Mouse (Mus musculus): ENCODE results near the gene Rab33b. TPM values are rescaled to one million over a fixed set of nuclear protein-coding genes. Genes with fewer than 3 reads are reported as not detected.

Gene Rab33b
- polyA plus RNA-seq, 1 experiment = 24.5 TPM

DNA sequence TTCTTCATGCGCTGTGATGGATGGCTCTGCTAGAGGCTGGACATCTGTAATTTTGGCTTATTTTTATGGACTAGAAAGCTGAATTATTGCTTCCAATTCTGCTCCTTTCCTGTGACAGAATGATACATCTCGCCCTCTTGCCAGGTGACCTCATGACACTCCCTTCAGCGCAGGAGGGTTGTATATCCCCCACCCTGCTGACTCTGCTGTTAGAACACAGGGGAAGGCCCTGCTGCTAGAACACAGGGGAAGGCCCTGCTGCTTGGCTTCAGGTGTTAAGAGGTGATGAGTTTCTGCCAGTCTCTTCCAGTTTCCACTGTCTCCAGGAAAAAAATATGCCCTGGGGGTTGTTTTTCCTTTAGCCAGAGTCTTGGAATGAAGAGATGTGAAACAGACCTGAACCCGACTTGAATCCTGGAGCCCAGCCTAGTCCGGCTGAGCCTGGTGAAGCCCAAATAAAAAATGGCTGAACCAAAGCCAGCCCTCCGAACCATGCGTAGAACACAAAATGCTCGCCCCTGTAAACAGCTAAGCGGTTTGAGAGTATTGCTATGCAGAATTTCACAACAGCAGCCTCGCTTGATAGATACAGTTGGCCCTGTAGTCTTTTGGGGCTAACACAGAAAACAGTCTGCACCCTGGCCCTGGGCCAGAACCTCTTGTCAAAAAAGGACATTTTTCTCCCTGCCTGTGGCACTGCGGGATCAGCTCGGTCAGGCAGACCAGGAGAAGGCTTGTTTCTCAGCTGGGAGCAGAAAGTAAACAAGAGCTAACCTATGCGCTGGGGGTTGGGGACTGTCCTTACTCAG, 48.0 kb downstream of the Rab33b start:
- Histone ChIP-seq H3K4me3 (ENCODE audit: insufficient read depth, low read length) (no peak overlapping the region), H3K4me1 (ENCODE audit: control insufficient read depth, insufficient read depth, low read length) (no peaks in the 10 kb centered on the region), H3K27ac (ENCODE audit: insufficient read depth, low read length) (no peak overlapping the region)
- TF ChIP-seq CTCF (IDR thresholded peaks at IDR 0.05; ENCODE audit: borderline replicate concordance, insufficient read depth, low read length) = no peak

GRCm38 (mm10) chr3:51532282-51532620, 48.5 kb downstream of the Rab33b start:
- no peak overlapping the region for H3K27ac ChIP-seq (ENCODE audit: insufficient read depth, low read length)

DNA sequence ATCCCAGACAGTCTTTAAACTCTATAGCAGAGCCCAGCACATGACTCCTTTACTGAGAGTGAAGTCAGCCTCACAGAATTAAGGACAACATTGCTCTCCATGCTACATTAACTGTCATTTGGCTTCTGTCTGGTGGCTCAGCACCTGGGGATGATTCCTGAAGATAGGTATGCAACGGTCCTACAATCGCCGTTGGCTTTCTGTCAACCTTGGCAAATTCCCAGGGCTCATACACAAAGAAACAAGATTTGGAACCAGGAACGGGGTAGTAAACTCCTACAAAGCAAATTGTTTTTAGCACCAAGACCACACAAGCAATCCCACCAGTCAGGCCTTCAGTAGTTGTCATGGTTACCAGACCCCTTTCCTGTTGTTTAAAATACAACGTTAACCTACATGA, 49.9 kb downstream of the Rab33b start:
- H3K27ac ChIP-seq (ENCODE audit: insufficient read depth, low read length) = no peak overlapping the region
- H3K4me1 ChIP-seq (ENCODE audit: control insufficient read depth, insufficient read depth, low read length) = no peaks in the 10 kb centered on the region
- no peak for TF ChIP-seq POLR2A (IDR thresholded peaks at IDR 0.05; ENCODE audit: low read depth, low read length)
- TF ChIP-seq CTCF (IDR thresholded peaks at IDR 0.05; ENCODE audit: borderline replicate concordance, insufficient read depth, low read length) = no peak
- H3K4me3 ChIP-seq (ENCODE audit: insufficient read depth, low read length) = no peak overlapping the region

More at GRCm38 (mm10) chr3:51532282-51532620, 48.5 kb downstream of the Rab33b start:
- TF ChIP-seq CTCF (IDR thresholded peaks at IDR 0.05; ENCODE audit: borderline replicate concordance, insufficient read depth, low read length) = no peak
- no peak for TF ChIP-seq POLR2A (IDR thresholded peaks at IDR 0.05; ENCODE audit: low read depth, low read length)
- H3K4me3 ChIP-seq (ENCODE audit: insufficient read depth, low read length) = no peak overlapping the region
- no peaks in the 10 kb centered on the region for H3K4me1 ChIP-seq (ENCODE audit: control insufficient read depth, insufficient read depth, low read length)

DNA sequence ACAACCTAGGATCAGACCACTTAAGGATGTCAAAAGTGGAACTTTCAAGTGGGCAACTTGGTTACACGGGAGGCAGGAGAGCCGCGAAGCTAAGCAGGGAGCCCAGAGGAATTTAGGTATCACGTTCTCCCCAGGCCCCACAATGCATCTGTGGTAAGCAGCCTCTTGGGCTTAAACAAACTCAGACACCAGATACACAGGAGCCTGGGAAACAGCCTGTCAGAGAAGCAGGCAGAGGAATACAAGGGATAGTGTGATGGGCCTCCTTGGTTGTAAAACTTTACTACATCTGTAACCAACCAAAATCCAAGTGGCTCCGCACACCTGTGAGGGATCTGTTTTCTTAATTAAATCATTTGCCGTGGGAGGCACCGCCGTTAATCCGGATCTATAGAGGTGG, 50.3 kb downstream of the Rab33b start:
- no peak overlapping the region for H3K27ac ChIP-seq (ENCODE audit: insufficient read depth, low read length)
- no peaks in the 10 kb centered on the region for H3K4me1 ChIP-seq (ENCODE audit: control insufficient read depth, insufficient read depth, low read length)
- no peak overlapping the region for H3K4me3 ChIP-seq (ENCODE audit: insufficient read depth, low read length)
- no peak for TF ChIP-seq POLR2A (IDR thresholded peaks at IDR 0.05; ENCODE audit: low read depth, low read length)
- TF ChIP-seq CTCF (IDR thresholded peaks at IDR 0.05; ENCODE audit: borderline replicate concordance, insufficient read depth, low read length) = no peak

GRCm38 (mm10) chr3:51539567-51540408, 56.1 kb downstream of the Rab33b start:
- Histone ChIP-seq H3K27ac (ENCODE audit: insufficient read depth, low read length) (no peak overlapping the region), H3K4me3 (ENCODE audit: insufficient read depth, low read length) (no peak overlapping the region), H3K4me1 (ENCODE audit: control insufficient read depth, insufficient read depth, low read length) (no peaks in the 10 kb centered on the region)
- TF ChIP-seq POLR2A (IDR thresholded peaks at IDR 0.05; ENCODE audit: low read depth, low read length) = no peak
- peak; percentile 53; the same call in 1 of the 2 replicates for TF ChIP-seq CTCF (IDR thresholded peaks at IDR 0.05; ENCODE audit: borderline replicate concordance, insufficient read depth, low read length)

DNA sequence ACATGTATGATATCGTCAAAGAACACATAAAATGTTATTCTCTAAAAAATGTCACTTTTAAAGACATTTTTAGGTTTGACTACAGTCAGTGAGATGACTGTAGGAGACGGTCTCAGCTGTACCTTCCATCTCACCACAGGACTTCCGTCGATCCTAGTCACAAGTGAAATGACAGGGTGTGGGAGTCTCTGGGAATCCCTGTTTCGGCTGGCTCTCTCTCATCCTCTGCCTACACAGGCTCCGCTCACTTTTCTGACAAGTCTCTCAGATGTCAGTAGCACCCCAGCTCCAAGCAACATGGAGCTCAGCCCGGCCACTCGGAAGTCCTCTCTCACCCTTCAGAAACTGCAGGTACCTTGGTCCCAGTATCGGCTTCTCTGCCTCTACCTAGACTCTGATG, 56.9 kb downstream of the Rab33b start:
- no peak overlapping the region for H3K4me3 ChIP-seq (ENCODE audit: insufficient read depth, low read length)
- H3K4me1 ChIP-seq (ENCODE audit: control insufficient read depth, insufficient read depth, low read length) = no peaks in the 10 kb centered on the region
- TF ChIP-seq POLR2A (IDR thresholded peaks at IDR 0.05; ENCODE audit: low read depth, low read length) (no peak), CTCF (IDR thresholded peaks at IDR 0.05; ENCODE audit: borderline replicate concordance, insufficient read depth, low read length) (no peak)
- no peak overlapping the region for H3K27ac ChIP-seq (ENCODE audit: insufficient read depth, low read length)

- H3K27ac ChIP-seq (ENCODE audit: insufficient read depth, low read length) = no peak overlapping the region
- TF ChIP-seq CTCF (IDR thresholded peaks at IDR 0.05; ENCODE audit: borderline replicate concordance, insufficient read depth, low read length) (no peak), POLR2A (IDR thresholded peaks at IDR 0.05; ENCODE audit: low read depth, low read length) (no peak)
- H3K4me3 ChIP-seq (ENCODE audit: insufficient read depth, low read length) = no peak overlapping the region
- no peaks in the 10 kb centered on the region for H3K4me1 ChIP-seq (ENCODE audit: control insufficient read depth, insufficient read depth, low read length)
These were observed 60.9 kb downstream of the Rab33b start for GRCm38 (mm10) chr3:51544442-51545128.

Other genes with a start within 250 kb of the Rab33b start
- gene Elf2, start 143.3 kb upstream of the Rab33b start, polyA plus RNA-seq (2011; ENCODE audit: insufficient read length, low read depth, missing spikeins) = 39.5 and 53.4 TPM in 2 replicates
- 0.70 and 1.1 TPM in 2 replicates for gene Mgarp, start 87.2 kb upstream of the Rab33b start, polyA plus RNA-seq (2011; ENCODE audit: insufficient read length, low read depth, missing spikeins)
- 205 and 215 TPM in 2 replicates for gene Ndufc1, start 74.9 kb upstream of the Rab33b start, polyA plus RNA-seq (2011; ENCODE audit: insufficient read length, low read depth, missing spikeins)
- gene Naa15, start 68.8 kb upstream of the Rab33b start, polyA plus RNA-seq (2011; ENCODE audit: insufficient read length, low read depth, missing spikeins) = 86.3 and 105 TPM in 2 replicates
- gene Setd7, start 77.0 kb downstream of the Rab33b start, polyA plus RNA-seq (2011; ENCODE audit: insufficient read length, low read depth, missing spikeins) = 46.0 and 54.3 TPM in 2 replicates
- gene Mgst2, start 176.4 kb downstream of the Rab33b start, polyA plus RNA-seq (2011; ENCODE audit: insufficient read length, low read depth, missing spikeins) = 1.8 and 4.1 TPM in 2 replicates

Measured in embryonic fibroblast, embryonic 13.5 days (primary cell).